Mouse (Mus musculus) kidney, postnatal 0 days (tissue): ENCODE data around the gene Cpm. TPM values are rescaled to one million over a fixed set of nuclear protein-coding genes. Genes with fewer than 3 reads are reported as not detected.
A peak's percentile ranks its signal among the peaks of the same experiment; 100 is the strongest.

Source experiments
- ATAC-seq: fragments of 200-750 bp; cut with Nextera tagmentation; replicated peaks from 2 replicates; pipeline ENCODE4 v1.8.0; 2017; ENCODE audit warnings: low read depth, moderate number of reproducible peaks, moderate TSS enrichment, moderate library complexity; ENCODE audit not compliant: low FRiP score
- DNase-seq: peaks from one replicate; pipeline ENCODE4 v3.0.0-alpha.2; 2016; ENCODE audit warnings: low spot score
- H3K27ac ChIP-seq: fragments of 300-500 bp; sonication (generic); 2 replicates; pipeline ENCODE4 v1.5.1; 2014; ENCODE audit warnings: mild to moderate bottlenecking
- H3K27me3 ChIP-seq: fragments of 300-500 bp; sonication (generic); 2 replicates; pipeline ENCODE4 v1.6.1; 2014; ENCODE audit warnings: low read length, mixed read lengths; ENCODE audit not compliant: insufficient read depth
- H3K36me3 ChIP-seq: fragments of 300-500 bp; sonication (generic); 2 replicates; pipeline ENCODE4 v1.6.1; 2014; ENCODE audit warnings: low read length, mixed read lengths; ENCODE audit not compliant: insufficient read depth
- H3K4me1 ChIP-seq: fragments of 300-500 bp; sonication (generic); replicated peaks from 2 replicates; pipeline ENCODE4 v1.6.1; 2014; ENCODE audit warnings: antibody characterized with exemption, low read length, mixed read lengths; ENCODE audit not compliant: insufficient read depth
- H3K4me2 ChIP-seq: fragments of 300-500 bp; sonication (generic); 2 replicates; pipeline ENCODE4 v1.6.1; 2014; ENCODE audit warnings: mild to moderate bottlenecking, low read length, moderate library complexity, mixed read lengths
- H3K4me3 ChIP-seq: fragments of 300-500 bp; sonication (generic); replicated peaks from 2 replicates; pipeline ENCODE4 v1.5.1; 2014; ENCODE audit warnings: low read depth, low read length
- H3K9ac ChIP-seq: fragments of 300-500 bp; sonication (generic); 2 replicates; pipeline ENCODE4 v1.6.1; 2014; ENCODE audit warnings: low read depth, low read length
- H3K9me3 ChIP-seq: fragments of 300-500 bp; sonication (generic); replicated peaks from 2 replicates; pipeline ENCODE4 v1.6.1; 2016; ENCODE audit warnings: low read length, inconsistent platforms, mixed read lengths
- CTCF ChIP-seq: IDR thresholded peaks from 2 replicates; pipeline ENCODE4 v1.5.1; 2016; ENCODE audit warnings: antibody characterized with exemption, low read depth, mild to moderate bottlenecking, moderate library complexity
- WGBS: fragments of 180-500 bp; shearing (Covaris S2); extraction: QIAGEN DNeasy Blood & Tissue Kit; methylation state at CpG from one replicate; pipeline ENCODE4 v1.1.7; 2014; 5-methylcytosine and 5-hydroxymethylcytosine counted together
- polyA plus RNA-seq: library from polyadenylated mRNA; unstranded; fragments of >200 nt; fragmentation: Nextera tagmentation; extraction: Ambion mirVana; gene quantifications from 2 replicates; pipeline ENCODE4 v1.2.1, GENCODE M21; 2015

The Cpm gene
- polyA plus RNA-seq, 1 experiment from 2014 or later: 51.7 TPM

DNA sequence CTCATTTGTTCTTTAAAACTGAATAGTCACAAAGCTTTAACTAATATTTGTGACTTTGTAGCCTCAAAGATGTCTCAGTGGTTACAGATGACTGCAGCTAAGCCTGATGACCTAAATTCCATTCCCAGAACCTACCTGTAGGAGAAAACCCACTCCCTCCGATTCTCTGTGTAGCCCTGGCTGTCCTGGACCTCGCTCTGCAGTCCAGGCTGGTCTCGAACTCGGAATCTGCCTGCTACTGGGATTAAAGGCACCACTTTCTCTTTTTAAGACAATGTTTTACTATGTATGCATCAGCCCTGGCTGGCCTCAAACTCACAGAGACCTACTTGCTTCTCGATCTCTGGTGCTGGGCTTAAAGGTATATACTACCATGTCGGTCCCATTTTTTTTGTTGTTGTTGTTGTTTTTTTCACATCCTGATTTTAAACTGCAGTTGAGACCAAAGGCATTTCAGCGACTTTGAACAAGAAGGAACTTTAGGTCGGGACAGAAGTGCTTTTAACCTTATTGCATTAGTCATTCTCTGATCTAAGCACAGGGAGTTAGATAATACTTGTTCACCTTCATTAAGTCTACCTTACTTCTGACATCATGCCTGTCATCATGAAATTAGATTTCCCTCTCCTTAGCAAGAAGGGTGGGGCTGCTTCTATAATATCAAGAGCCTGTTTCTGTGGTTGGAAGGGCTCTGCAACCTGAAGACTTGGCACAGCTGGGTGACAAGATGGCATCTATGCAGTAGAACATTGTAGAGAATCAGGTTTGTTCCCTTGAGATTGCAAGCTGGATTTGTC lies 40.0 kb upstream of the Cpm start:
- DNase-seq (no peak), ATAC-seq (no peak; the same call in 1 of the 2 replicates)
- Histone ChIP-seq H3K36me3 (no peaks in the 10 kb centered on the region), H3K27ac (no peak overlapping the region), H3K4me1 (no peaks in the 10 kb centered on the region), H3K9me3 (no peaks in the 10 kb centered on the region), H3K4me2 (no peak overlapping the region), H3K9ac (no peak overlapping the region), H3K27me3 (no peaks in the 10 kb centered on the region), H3K4me3 (no peak overlapping the region)
- WGBS: 85% methylated on average over 8 of the region's 8 CpGs
- no peak for TF ChIP-seq CTCF

- no peak overlapping the region for H3K9ac ChIP-seq
- H3K9me3 ChIP-seq: no peaks in the 10 kb centered on the region
- DNase-seq: no peak
- H3K4me3 ChIP-seq: no peak overlapping the region
- no peak overlapping the region for H3K4me2 ChIP-seq
- WGBS: 64% methylated on average over 13 of the region's 13 CpGs
- ATAC-seq: no peak
- H3K27ac ChIP-seq: no peak overlapping the region
- TF ChIP-seq CTCF: no peak
- H3K36me3 ChIP-seq: no peaks in the 10 kb centered on the region
- no peaks in the 10 kb centered on the region for H3K27me3 ChIP-seq
- H3K4me1 ChIP-seq: no peaks in the 10 kb centered on the region
These were observed 38.7 kb upstream of the Cpm start for GRCm38 (mm10) chr10:117590331-117591301.

GRCm38 (mm10) chr10:117591766-117592165 lies 37.5 kb upstream of the Cpm start:
- ATAC-seq (no peak), DNase-seq (peak; percentile 25)
- no peaks in the 10 kb centered on the region for H3K36me3 ChIP-seq
- no peaks in the 10 kb centered on the region for H3K9me3 ChIP-seq
- no peak overlapping the region for H3K4me3 ChIP-seq
- H3K9ac ChIP-seq: no peak overlapping the region
- H3K27me3 ChIP-seq: no peaks in the 10 kb centered on the region
- WGBS: 17% methylated on average over 9 of the region's 9 CpGs
- no peak overlapping the region for H3K4me2 ChIP-seq
- no peak for TF ChIP-seq CTCF
- H3K27ac ChIP-seq: no peak overlapping the region
- no peaks in the 10 kb centered on the region for H3K4me1 ChIP-seq

- 77% methylated on average over 7 of the region's 7 CpGs for WGBS
- Histone ChIP-seq H3K9me3 (no peaks in the 10 kb centered on the region), H3K4me1 (no peaks in the 10 kb centered on the region), H3K36me3 (no peaks in the 10 kb centered on the region), H3K9ac (no peak overlapping the region), H3K27ac (no peak overlapping the region), H3K4me3 (no peak overlapping the region), H3K4me2 (no peak overlapping the region), H3K27me3 (no peaks in the 10 kb centered on the region)
- ATAC-seq (no peak), DNase-seq (no peak)
- no peak for TF ChIP-seq CTCF
These were observed 36.8 kb upstream of the Cpm start for GRCm38 (mm10) chr10:117592306-117593040.

GRCm38 (mm10) chr10:117593041-117593570 lies 36.2 kb upstream of the Cpm start:
- Histone ChIP-seq H3K9ac (no peak overlapping the region), H3K27ac (no peak overlapping the region), H3K36me3 (no peaks in the 10 kb centered on the region), H3K4me1 (no peaks in the 10 kb centered on the region), H3K4me3 (no peak overlapping the region), H3K27me3 (no peaks in the 10 kb centered on the region), H3K9me3 (no peaks in the 10 kb centered on the region), H3K4me2 (no peak overlapping the region)
- no peak for TF ChIP-seq CTCF
- DNase-seq (no peak), ATAC-seq (no peak)
- 93% methylated on average over 5 of the region's 5 CpGs for WGBS

DNA sequence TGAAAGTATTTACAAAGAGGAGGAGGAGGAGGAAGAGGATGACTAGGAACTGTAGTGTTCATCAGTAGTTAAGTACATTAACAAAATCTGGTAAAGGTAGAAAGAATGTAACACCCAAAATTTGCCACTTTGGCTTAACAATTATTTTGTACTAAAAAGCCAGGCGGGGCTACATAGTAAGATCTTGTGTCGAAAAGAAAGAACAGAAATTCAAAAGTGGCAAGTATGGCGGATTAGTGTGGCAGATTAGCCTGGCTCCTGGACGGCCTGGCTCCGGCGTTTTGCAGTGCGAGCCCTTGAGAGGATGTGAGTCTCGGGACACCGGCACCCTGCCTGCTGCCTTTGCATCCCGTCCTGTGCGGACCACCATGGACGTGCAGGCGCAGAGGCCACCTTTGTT lies 35.4 kb upstream of the Cpm start:
- Histone ChIP-seq H3K36me3 (no peaks in the 10 kb centered on the region), H3K9ac (no peak overlapping the region), H3K4me1 (no peaks in the 10 kb centered on the region), H3K27ac (no peak overlapping the region), H3K4me2 (no peak overlapping the region), H3K27me3 (no peaks in the 10 kb centered on the region), H3K4me3 (no peak overlapping the region), H3K9me3 (no peaks in the 10 kb centered on the region)
- 95% methylated on average over 13 of the region's 13 CpGs for WGBS
- TF ChIP-seq CTCF: no peak
- DNase-seq (no peak), ATAC-seq (no peak)
